Mouse (Mus musculus) heart, postnatal 36 days (tissue): Measurements from ENCODE around the gene Rab13. TPM values are rescaled to one million over a fixed set of nuclear protein-coding genes. Genes with fewer than 3 reads are reported as not detected.
A peak's percentile ranks its signal among the peaks of the same experiment; 100 is the strongest.

Experiments used
- DNase-seq, 2 experiments: peaks; one replicate each; pipeline ENCODE4 v3.0.0; 2021 to 2022
- intact Hi-C: fragments of 180-260 bp; cut with DNase I; formaldehyde crosslinking; loops from one replicate; pipeline ENCODE4 v1.15.1; 2025
- total RNA-seq, 2 experiments: library from RNA; stranded (reverse); gene quantifications; 2 replicates each; pipeline ENCODE4 v1.2.3; 2021

Rab13 gene
- 1 to 10 TPM; 6.8 to 7.5 TPM for total RNA-seq

DNA sequence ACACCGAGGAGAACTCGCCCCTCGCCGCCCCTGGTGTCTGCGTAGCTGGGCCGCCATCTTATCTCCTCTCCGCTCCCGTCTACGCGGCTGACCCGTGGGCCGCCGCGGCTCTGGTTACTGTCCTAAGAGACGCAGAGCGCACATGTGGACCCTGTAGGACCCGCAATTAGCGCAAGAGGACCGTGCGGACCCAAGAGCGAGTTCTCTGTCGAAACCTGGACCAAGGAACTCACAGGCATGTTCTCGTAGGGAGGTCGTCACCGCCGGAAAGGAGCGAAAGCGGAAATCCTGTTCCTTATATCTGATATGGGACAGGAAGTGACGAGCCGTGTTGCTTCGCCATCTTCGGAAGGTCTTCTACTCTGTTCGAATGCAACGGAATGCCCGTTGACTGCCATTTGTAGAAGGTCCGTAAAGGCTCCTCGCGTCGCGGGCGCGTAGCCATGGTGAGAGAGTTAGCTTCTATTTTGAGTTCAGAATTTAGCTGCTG, at the start of gene Rab13, which contains the start of gene Rps27:
Gene Rab13 (plus strand): TSS at position 319 of the 490 bp plus-strand sequence.
Gene Rps27 (minus strand): TSS at position 275 of the 490 bp plus-strand sequence.
- DNase-seq: peak; percentile 85 to 91
- intact Hi-C loops: loop anchor here (2.0 kb wide), 1 partner anchor 133 kb away; no protein-coding TSS in a partner anchor

DNA sequence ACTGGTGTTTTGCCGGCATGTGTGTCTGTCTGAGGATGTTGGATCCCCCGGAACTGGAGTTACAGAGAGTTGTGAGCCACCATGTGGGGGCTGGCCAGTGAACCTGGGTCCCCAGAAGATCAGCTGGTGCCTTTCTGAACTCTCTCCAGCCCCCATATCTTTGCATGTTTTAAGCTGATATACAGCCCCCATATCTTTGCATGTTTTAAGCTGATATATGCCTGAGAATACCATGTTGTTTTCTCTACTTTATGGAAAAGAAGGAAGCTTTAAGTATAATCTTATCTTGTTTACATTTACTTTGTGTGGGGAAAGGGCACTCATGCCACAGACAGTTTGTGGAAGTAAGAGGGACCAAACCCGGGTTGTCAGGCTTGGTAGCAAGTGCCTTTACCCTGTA, 33.9 kb upstream of the Rab13 start:
- DNase-seq: no peak
- intact Hi-C loops: no loop called here

DNA sequence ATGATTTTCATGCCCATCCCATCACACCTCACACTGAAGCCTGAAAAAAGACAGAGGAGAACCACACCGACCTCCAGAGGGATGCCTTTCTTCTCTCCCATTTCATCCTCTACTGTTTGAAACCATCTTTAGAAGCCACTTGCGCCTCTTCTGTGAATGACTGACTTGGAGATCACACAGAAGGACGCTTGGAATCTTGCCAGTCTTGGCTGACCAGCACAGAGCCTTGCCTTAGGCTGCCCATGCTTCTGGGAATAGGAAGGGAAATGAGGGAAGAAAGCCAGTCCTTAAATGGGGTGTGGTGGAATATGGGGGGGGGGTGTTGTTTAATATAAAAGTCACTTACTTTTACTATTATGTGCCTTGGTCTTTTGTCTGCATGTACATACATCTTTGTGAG, 29.9 kb upstream of the Rab13 start:
- no peak for DNase-seq
- intact Hi-C loops: no loop called here

DNA sequence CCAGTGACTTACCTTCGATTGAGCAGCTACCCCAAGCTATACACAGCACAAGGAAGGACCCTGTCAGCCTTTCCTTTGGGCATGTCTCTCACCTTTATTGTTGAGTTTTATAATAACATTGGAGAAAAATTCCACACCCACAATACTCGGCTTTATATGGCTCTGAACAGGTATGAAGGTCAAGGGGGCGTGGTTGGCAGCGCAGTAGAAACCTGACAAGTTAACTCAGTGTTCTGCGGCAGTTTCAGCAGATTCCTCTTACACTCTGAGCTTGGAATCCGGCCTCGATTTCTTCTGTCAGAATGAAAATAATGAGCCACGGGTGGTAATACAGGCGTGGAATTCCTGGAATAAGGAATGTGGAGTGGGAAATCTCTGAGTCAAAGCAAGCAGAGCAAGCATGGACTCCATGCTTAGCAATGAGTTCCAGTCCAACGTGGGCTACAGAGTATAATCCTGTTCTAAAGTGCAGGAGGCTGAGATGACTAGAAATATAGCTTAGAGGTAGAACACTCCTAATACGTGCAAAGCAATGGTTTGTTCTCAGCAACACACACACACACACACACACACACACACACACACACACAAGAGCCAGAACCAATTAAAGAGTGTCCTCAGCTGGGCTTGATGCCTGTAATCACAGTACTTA, 22.5 kb upstream of the Rab13 start:
- no peak for DNase-seq
- intact Hi-C loops: no loop called here

DNA sequence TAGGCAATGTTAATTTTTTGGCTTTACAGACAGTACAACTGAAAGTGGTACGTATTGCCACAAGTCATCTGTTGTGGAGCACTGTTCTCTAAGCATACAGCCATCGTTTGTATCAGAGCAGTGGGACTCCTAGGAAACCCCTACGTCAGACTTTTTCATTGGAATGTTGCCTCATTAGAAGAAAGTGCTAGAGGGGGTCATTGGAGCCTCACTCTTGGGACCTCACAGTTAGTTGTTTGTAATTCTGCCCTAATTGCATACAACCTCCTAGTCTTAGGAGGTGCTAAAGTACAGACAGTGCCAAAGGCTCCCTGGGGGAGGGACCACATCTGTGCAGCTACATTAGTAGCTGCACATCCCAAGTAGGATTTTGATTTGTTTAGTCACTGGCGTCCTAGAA, 18.7 kb upstream of the Rab13 start:
- intact Hi-C loops: no loop called here
- DNase-seq: no peak

DNA sequence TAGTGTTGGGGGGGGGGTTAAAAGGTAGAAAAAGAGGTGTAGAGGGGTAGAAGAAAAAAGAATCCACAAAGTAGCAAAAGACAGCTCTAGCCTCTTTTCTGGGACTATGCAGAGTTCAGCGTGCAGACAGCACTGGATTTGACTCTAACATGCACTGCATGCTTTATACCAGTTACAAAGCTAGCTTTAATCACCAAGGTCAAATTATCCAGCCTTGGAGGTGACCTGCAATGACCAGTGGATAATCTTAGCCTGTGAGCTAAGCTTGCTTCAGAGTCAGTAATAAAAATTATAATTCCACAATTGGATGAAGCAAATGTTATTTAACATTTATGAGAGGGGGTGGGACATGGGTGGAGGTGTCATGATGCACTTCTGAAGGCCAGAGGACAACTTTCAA, 17.9 kb upstream of the Rab13 start:
- intact Hi-C loops: no loop called here
- DNase-seq: no peak

DNA sequence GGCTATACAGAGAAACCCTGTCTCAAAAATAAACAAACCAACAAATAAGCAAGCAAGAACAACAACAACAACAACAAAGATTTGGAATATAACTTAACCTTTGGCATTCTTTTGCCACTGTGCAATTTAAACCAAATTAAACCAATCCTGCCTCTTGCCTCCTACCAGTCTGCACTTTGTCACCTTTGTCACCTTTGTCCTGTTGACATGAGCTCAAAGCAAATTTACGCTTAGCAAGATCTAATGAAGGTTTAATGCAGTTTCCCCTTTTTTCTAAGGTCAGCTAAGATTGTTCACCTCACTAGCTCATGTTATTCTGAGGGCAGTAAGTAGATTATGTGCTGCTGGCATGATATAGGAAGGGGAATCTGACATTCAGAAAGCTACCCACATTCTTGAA, 15.9 kb upstream of the Rab13 start:
- intact Hi-C loops: no loop called here
- DNase-seq: no peak

DNA sequence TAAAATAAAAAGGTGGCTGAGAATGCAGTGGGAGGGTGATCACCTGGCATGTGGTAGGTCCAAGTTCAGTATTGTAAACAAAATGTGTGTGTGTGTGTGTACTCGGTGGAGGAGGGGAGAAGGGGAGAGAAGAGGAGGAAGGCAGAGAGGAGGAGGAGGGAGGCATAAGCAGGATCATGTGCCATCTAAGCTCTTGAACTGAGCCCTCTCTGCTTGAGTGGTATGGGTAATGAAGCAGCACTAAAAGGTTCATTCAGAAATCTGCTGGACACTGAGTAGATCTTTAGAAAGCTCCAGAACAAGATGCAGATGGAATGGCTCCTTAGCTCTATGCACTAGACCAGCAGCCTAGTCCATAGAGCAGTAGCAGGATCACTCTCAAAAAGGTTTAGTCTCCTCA, 10.6 kb upstream of the Rab13 start:
- DNase-seq: no peak
- intact Hi-C loops: no loop called here

DNA sequence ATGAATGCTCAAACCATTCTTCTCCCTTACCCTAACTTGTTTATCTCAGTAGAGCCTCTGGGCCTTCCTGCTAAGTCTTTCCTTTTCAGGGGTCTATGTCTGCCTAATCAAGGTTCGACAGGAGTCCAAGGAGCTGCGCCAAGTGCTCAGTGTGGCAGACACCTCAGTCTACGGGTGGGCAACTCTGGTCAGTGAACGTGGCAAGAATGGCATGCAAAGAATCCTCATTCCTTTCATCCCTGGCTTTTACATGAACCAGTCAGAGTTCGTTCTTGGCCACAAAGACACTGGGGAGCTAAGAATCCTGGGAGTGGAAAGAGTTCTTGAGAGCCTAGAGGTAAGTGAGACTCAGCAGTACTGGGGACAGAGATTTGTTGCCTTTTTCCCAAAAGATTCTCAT, 9.9 kb upstream of the Rab13 start:
- intact Hi-C loops: no loop called here

DNA sequence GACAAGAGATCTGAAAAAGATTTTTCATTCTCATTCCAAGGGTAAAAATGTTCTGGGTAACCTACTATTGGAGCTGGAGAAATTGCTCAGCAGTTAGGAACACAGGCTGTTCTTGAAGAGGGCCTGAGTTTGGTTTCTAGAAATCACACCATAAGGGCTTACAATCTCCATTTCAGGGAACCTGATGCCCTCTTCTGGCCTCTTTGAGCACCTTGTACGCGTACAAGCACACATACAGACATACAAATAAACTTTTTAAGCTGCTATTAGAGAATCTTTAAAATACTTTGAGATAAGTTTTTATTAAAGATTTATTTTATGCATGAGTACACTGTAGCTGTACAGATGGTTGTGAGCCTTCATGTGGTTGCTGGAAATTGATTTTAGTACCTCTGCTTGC, 8.9 kb upstream of the Rab13 start:
- DNase-seq: no peak
- intact Hi-C loops: no loop called here

More for the DNA sequence above, 9.9 kb upstream of the Rab13 start:
- DNase-seq: no peak

DNA sequence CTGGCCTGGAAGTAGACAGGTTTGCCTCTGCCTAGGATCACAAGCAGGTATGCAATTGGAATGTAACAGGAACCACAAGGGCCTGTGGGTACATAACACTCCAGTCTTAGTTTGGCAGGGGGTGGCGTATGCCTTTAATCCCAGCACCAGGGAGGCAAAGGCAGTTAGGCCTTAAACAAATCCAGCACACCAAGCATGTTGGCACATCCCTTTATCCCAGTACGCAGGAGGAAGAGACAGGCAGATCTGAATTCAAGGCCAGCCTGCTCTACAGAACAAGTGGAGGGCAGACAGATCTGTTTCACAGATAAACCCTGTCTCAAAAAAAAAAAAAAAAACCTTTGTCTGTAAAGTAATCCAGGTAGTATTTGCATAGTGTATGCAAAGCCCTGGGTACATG, 4.8 kb upstream of the Rab13 start:
- DNase-seq: no peak
- intact Hi-C loops: no loop called here

DNA sequence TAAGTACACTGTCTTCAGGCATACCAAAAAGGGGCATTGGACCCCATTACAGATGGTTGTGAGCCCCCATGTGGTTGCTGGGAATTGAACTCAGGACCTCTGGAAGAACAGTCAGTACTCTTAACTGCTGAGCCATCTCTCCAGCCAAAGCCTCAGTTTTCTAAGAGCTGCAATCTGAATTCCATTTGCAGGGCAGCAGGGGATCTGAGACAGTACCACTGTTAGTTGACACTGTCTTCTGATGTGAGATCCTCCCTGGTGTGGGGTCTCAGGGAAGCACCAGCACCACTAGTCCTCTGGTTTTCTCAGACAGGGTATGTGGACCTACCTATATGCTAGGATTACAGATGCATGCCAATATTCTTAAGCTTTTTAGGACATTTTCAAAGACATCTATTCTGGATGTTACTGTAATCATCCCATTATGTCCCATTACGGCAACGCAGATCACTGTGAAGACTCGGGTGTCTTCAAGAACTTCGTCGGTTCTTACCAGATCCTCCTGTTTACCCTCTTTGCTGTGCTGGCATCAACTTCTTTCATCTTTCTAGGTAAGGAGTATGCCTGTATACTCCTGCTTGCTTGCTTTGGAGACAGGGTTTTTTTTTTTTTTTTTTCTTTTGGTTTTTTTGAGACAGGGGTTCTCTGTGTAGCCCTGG, 3.5 kb upstream of the Rab13 start:
- DNase-seq: no peak
- intact Hi-C loops: no loop called here

DNA sequence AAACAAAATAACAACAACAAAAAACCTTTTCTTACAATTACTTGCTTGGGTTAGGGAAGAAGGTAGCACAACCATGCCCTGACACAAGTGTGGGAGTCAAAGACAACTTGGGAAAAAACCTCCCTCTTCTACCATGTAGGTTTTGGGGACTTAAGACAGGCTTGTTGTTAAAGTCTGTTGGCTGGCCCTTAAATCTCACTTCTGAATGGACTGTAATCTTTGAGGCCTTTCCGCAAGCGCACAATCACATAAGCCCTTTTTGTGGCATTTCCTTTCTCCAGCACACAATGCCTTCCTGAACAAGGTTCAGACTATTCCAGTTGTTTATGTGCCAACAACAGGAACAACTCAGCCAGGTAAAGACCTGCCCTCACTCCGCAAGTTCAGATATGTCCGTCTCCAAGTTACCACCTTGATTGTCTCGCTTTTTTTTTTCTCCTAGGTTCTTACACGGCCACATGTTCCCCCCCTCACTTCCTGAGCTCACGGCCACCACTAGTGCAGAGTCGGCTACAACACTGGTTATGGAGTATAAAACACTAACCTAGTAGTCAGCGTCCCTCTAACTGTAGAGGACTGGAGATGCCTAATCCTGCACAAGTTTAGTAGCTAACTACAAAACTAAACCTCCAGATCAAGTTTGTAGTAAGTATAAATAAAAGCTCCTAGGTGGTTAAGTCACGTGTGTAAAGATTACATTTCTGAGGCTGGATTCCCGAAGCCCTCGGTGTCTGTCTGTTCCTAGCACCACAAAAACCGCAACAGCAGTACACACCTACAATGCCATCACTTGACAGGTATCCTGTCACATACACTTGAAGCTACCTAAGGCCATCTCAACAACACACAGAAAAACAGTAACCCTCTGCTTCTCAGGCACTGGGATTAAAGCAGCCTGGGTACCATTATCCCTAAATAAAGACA, 1.8 kb upstream of the Rab13 start:
- no peak for DNase-seq
- intact Hi-C loops: loop anchor here (2.0 kb wide), 1 partner anchor 131 kb away; no protein-coding TSS in a partner anchor

DNA sequence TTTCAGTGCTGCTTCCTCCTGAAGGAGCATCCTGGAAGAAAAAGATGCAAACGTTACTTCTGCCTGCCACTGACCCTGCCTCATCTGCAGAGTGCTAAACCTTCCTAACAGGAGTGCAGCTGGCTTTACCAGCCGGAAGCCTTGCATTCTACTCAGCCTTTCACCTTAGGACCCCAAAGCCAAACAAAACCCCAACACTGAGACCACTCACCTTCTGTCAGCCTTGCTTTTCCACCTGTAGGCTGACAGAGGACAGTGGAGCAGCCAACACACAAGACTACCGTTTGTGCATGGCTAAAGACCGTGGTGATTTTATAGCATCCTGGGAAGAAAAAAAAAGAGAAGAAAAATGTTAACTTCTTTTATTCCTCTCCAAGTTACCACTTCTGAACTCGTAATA, 772 bp upstream of the Rab13 start:
- intact Hi-C loops: loop anchor here (2.0 kb wide), 1 partner anchor 132 kb away; no protein-coding TSS in a partner anchor
- no peak for DNase-seq

DNA sequence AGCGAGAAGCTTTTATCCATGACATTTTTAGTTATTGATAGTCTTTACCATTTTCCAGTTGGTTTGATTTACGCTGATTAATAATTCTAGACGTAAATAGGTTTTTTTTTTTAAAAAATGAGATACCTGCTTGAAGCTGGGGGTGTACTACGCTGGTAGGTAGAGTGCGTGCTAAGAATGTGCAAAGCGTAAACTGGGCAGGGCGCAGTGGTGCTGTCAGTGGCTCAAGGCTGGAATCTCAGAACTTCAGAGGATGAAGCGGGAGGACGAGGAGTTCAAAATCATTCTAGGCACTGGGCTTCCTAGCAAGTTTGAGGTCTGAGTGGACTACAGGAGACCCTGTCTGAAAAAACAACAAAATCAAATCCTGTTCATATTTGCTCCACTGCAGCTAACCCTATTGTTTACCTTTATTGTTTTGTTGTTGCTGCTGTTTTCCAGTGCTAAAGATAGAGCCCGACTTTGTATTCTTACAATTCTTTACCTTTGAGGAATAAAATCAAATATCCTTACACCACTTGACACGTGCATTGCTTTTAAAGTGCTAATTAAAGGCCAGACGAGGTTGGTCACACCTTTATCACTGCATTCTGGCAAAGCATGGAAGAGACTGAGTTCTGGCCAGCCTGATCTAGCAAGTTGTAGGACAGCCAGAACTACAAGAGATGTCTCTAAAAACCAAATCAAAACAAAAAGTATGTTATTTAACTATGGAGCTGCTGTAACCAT, 625 bp downstream of the Rab13 start:
- intact Hi-C loops: loop anchor here (2.0 kb wide), 1 partner anchor 133 kb away; no protein-coding TSS in a partner anchor
- peak in 1 of 2 experiments; percentile 15 for DNase-seq

DNA sequence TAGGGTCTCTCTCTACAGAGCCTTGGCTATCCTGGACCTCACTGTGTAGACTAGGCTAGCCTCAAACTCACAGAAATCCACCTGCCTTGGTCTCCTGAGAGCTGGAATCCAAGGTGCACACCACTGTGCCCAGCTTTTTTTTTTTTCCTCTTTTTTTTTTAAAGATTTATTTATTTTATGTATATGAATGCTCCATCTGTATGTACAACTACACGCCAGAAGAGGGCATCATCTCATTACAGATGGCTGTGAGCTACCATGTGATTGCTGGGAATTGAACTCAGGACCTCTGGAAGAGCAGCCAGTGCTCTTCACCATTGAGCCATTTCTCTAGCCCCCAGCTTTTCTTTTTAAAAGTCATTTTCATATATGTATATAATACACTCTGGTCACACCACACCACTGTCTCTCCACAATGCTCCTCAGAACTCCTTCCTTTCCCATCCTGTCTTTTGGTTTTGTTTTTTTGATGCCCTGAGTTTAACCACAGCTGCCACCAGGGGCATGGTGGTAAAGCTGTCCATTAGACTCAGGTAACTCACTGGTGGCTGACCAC, 2.4 kb downstream of the Rab13 start:
- DNase-seq: no peak
- intact Hi-C loops: loop anchor here (5.0 kb wide), 1 partner anchor 246 kb away; no protein-coding TSS in a partner anchor

DNA sequence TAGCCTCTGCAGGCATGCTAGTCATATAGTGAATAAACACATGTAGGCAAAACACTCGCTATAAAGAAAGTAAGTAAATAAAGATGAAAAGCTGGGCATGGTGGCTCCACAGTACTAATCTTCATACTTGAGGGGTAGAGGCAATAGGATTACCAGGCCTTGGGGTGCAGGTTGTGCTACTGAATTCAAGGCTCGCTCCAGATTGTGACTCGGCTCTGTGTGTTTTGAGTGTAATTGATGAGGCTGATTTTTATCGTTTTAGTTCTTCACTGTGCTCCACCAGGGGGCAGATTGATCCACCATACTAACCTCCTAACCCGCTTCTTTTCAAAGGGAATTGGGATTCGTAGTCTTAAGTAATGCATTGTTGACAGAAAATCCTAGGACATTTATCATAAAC, 6.6 kb downstream of the Rab13 start:
- peak; percentile 53 to 55 for DNase-seq
- intact Hi-C loops: loop anchor here (1.0 to 2.0 kb wide), 3 partner anchors 35 to 153 kb away; partner anchors contain the start of genes Crtc2 and Dennd4b

DNA sequence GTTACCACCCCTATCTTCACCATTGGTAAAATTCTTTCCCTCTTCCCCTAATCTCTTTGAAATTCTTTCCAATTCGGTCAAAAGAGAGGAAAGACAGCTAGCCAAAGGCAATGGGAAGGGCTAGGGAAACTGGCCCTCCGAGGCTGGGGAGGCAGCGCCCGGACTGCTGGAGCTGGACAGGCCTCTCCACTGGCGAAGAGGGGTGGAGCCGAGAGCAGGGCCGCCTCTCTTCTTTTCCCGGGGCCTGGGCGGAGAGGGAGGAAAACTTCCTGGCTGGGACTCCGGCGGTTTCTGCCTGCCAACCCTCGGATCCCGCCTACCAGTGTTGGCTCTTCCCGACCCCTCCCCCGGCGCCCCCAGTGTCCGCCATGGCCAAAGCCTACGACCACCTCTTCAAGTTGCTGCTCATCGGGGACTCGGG, 7.0 kb downstream of the Rab13 start:
- DNase-seq: peak; percentile 82 to 84
- intact Hi-C loops: loop anchor here (1.0 to 2.0 kb wide), 3 partner anchors 34 to 153 kb away; partner anchors contain the start of genes Crtc2 and Dennd4b

DNA sequence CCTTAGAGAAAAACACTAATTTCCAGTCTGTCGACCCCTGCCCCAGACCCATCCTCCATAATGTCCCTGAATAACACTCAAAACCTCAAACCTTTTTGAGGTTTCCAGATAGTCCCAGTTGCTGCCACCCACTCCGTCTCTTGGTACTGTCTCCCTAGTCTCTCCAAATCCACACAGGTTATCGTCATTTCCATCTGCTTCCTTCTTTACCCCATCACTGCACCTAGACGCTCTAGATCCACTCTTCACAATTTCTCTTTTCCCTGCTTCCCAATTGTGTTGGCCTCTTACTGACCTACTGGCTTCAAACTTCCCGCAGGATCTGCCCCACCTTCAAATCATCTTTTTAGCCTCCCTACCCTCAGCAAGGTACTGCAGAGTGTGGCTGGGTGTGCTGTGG, 7.6 kb downstream of the Rab13 start:
- DNase-seq: no peak

DNA sequence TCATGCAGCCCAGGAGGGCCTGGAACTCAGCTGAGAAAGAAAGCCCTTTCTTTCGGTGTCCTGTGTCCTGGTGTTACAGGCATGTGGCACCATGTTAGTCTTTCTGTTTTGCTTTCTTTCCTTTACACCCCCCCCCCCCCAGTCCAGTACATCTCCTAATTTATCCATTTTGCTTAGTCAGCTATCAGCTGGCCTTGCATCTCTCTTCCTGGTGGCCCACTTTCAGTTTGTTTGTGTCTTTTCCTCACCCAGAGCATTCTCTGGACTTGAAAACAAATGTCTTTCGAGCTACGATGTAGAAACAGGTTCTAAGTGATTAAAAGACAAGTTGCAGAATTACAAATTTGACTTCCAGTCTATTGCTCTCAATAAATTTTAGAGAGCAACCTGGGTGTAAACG, 9.0 kb downstream of the Rab13 start:
- intact Hi-C loops: no loop called here
- DNase-seq: no peak

More for the DNA sequence above, 7.6 kb downstream of the Rab13 start:
- intact Hi-C loops: loop anchor here (2.0 kb wide), 2 partner anchors 34 to 44 kb away; partner anchors contain the start of genes Crtc2 and Dennd4b
